Mouse (Mus musculus) hindbrain, embryonic 12.5 days (tissue): ENCODE data around the gene Gm9803. TPM values are rescaled to one million over a fixed set of nuclear protein-coding genes. Genes with fewer than 3 reads are reported as not detected.

Experiments used
- ATAC-seq: fragments of 200-750 bp; cut with Nextera tagmentation; 2 replicates; pipeline ENCODE4 v1.8.0; 2017; ENCODE audit warnings: moderate TSS enrichment; ENCODE audit not compliant: low FRiP score
- H3K27ac ChIP-seq: fragments of 300-500 bp; sonication (generic); 2 replicates; pipeline ENCODE4 v1.5.1; 2016; ENCODE audit warnings: mild to moderate bottlenecking
- H3K27me3 ChIP-seq: fragments of 300-500 bp; sonication (generic); 2 replicates; pipeline ENCODE4 v1.6.1; 2016; ENCODE audit warnings: mild to moderate bottlenecking
- H3K36me3 ChIP-seq: fragments of 300-500 bp; sonication (generic); 2 replicates; pipeline ENCODE4 v1.6.1; 2016; ENCODE audit warnings: mild to moderate bottlenecking
- H3K4me1 ChIP-seq: fragments of 300-500 bp; sonication (generic); 2 replicates; pipeline ENCODE4 v1.6.1; 2016
- H3K4me2 ChIP-seq: fragments of 300-500 bp; sonication (generic); replicated peaks from 2 replicates; pipeline ENCODE4 v1.6.1; 2016; ENCODE audit warnings: mild to moderate bottlenecking
- H3K4me3 ChIP-seq: fragments of 300-500 bp; sonication (generic); 2 replicates; pipeline ENCODE4 v1.5.1; 2016; ENCODE audit warnings: mild to moderate bottlenecking
- H3K9ac ChIP-seq: fragments of 300-500 bp; sonication (generic); 2 replicates; pipeline ENCODE4 v1.6.1; 2016; ENCODE audit warnings: mild to moderate bottlenecking, moderate library complexity
- H3K9me3 ChIP-seq: fragments of 300-500 bp; sonication (generic); replicated peaks from 2 replicates; pipeline ENCODE4 v1.6.1; 2016; ENCODE audit warnings: mild to moderate bottlenecking
- WGBS: fragments of 180-500 bp; shearing (Covaris S2); methylation state at CpG from one replicate; pipeline ENCODE4 v1.1.7; 2016; 5-methylcytosine and 5-hydroxymethylcytosine counted together
- polyA plus RNA-seq: library from polyadenylated mRNA; unstranded; fragments of >200 nt; fragmentation: Nextera tagmentation; extraction: Ambion mirVana; gene quantifications from 2 replicates; pipeline ENCODE4 v1.2.1, GENCODE M21; 2016

Gene Gm9803
- polyA plus RNA-seq, 1 experiment from 2014 or later, result 22.2 TPM

GRCm38 (mm10) chr10:43518368-43518767 lies 5.5 kb upstream of the Gm9803 start:
- H3K36me3 ChIP-seq, result peaks cover 16% of the 10 kb centered on the region; the same call in 1 of the 2 replicates
- H3K4me2 ChIP-seq, result no peak overlapping the region
- ATAC-seq, result no peak
- no peak overlapping the region for H3K4me3 ChIP-seq
- no peaks in the 10 kb centered on the region for H3K27me3 ChIP-seq
- no peak overlapping the region for H3K9ac ChIP-seq
- H3K9me3 ChIP-seq, result no peaks in the 10 kb centered on the region
- no peak overlapping the region for H3K27ac ChIP-seq
- no peaks in the 10 kb centered on the region for H3K4me1 ChIP-seq
- WGBS, result 80% methylated on average over 11 of the region's 13 CpGs

GRCm38 (mm10) chr10:43519977-43520376 lies 3.9 kb upstream of the Gm9803 start:
- no peaks in the 10 kb centered on the region for H3K27me3 ChIP-seq
- H3K27ac ChIP-seq, result no peak overlapping the region
- no peak for ATAC-seq
- H3K36me3 ChIP-seq, result peaks cover 11% of the 10 kb centered on the region; the same call in 1 of the 2 replicates
- no peak overlapping the region for H3K9ac ChIP-seq
- WGBS, result 93% methylated on average over 2 of the region's 2 CpGs
- no peak overlapping the region for H3K4me2 ChIP-seq
- no peak overlapping the region for H3K4me3 ChIP-seq
- no peaks in the 10 kb centered on the region for H3K4me1 ChIP-seq
- H3K9me3 ChIP-seq, result no peaks in the 10 kb centered on the region

GRCm38 (mm10) chr10:43527283-43528269 lies 3.7 kb downstream of the Gm9803 start:
- H3K36me3 ChIP-seq, result peaks cover 50% of the 10 kb centered on the region
- WGBS, result 40% methylated on average over 15 of the region's 15 CpGs

GRCm38 (mm10) chr10:43534382-43534781 lies 10.5 kb downstream of the Gm9803 start:
- ATAC-seq, result no peak
- 88% methylated on average over 1 of the region's 1 CpGs for WGBS
- no peak overlapping the region for H3K9ac ChIP-seq
- H3K27me3 ChIP-seq, result no peaks in the 10 kb centered on the region
- no peaks in the 10 kb centered on the region for H3K9me3 ChIP-seq
- no peak overlapping the region for H3K4me3 ChIP-seq
- peaks cover 45% of the 10 kb centered on the region for H3K36me3 ChIP-seq
- no peak overlapping the region for H3K4me2 ChIP-seq
- H3K4me1 ChIP-seq, result peaks cover 5% of the 10 kb centered on the region
- H3K27ac ChIP-seq, result no peak overlapping the region

More at GRCm38 (mm10) chr10:43527283-43528269, 3.7 kb downstream of the Gm9803 start:
- H3K27ac ChIP-seq, result peak overlapping the region; percentile 87
- H3K4me2 ChIP-seq, result no peak overlapping the region
- no peak overlapping the region for H3K4me3 ChIP-seq
- H3K27me3 ChIP-seq, result no peaks in the 10 kb centered on the region
- peak; percentile 77 for ATAC-seq
- peaks cover 12% of the 10 kb centered on the region for H3K4me1 ChIP-seq
- H3K9me3 ChIP-seq, result no peaks in the 10 kb centered on the region
- peak overlapping the region; percentile 4; the same call in 1 of the 2 replicates for H3K9ac ChIP-seq

DNA sequence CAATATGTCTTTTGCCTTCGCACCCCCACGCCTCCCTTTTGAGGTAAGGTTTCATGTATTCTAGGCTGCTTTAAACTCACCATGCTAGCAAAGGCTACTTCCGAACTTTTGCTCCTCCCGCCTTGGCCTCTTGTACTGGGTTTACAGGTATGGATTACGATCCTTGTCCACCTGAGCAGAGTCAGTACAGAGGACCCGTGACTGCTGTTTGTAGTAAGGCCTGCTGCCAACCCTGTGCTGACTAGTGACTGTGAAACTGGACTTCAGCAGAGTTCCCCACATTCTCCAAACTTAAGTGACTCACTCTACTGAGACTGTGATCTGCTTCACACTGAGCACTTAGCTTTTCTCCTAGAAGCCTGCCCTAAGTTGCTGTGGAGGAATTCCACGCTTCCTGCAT lies 13.8 kb downstream of the Gm9803 start:
- Histone ChIP-seq H3K4me1 (peaks cover 14% of the 10 kb centered on the region), H3K27ac (no peak overlapping the region), H3K9ac (no peak overlapping the region), H3K9me3 (no peaks in the 10 kb centered on the region), H3K4me3 (no peak overlapping the region), H3K27me3 (no peaks in the 10 kb centered on the region), H3K36me3 (peaks cover 14% of the 10 kb centered on the region), H3K4me2 (no peak overlapping the region)
- 95% methylated on average over 7 of the region's 7 CpGs for WGBS
- no peak for ATAC-seq

- Histone ChIP-seq H3K9ac (no peak overlapping the region), H3K4me3 (no peak overlapping the region), H3K27ac (no peak overlapping the region), H3K4me1 (peaks cover 14% of the 10 kb centered on the region), H3K36me3 (peaks cover 9% of the 10 kb centered on the region), H3K27me3 (no peaks in the 10 kb centered on the region), H3K4me2 (no peak overlapping the region), H3K9me3 (no peaks in the 10 kb centered on the region)
- WGBS, result 92% methylated on average over 5 of the region's 5 CpGs
- no peak for ATAC-seq
Measured at GRCm38 (mm10) chr10:43538831-43539230, 14.9 kb downstream of the Gm9803 start.

DNA sequence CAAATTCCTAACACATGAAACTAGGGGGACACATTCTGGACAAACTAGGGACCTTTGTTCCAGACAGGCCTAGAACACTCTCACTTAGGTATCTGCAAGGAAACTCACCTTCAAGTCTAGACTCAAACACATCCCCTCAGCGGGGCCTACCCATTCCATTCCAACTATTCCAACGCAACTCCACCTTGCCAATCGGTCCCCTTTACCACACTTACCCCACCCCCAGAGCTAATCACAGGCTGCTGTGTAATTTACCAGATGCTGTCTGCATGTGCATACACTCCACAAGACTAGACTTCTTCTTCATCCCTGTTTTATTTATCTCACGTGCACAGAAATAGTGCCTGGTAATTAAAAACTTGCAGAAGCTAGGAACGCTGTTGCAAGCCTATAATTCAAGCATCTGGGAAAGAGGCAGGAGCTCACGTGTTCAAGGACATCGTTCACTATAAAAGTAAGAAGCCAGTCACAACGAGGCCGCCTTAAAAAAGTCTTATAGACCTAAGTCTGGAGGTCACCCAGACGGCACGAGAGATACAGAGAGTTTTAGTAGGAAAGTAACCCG lies 15.9 kb downstream of the Gm9803 start:
- H3K27me3 ChIP-seq, result no peaks in the 10 kb centered on the region
- no peaks in the 10 kb centered on the region for H3K9me3 ChIP-seq
- 26% methylated on average over 12 of the region's 12 CpGs for WGBS
- no peak overlapping the region for H3K27ac ChIP-seq
- H3K36me3 ChIP-seq, result peaks cover 9% of the 10 kb centered on the region
- H3K9ac ChIP-seq, result peak overlapping the region; percentile 94
- H3K4me1 ChIP-seq, result peaks cover 14% of the 10 kb centered on the region
- peak overlapping the region; percentile 85 for H3K4me3 ChIP-seq
- H3K4me2 ChIP-seq, result peak overlapping the region; percentile 67
- ATAC-seq, result no peak

DNA sequence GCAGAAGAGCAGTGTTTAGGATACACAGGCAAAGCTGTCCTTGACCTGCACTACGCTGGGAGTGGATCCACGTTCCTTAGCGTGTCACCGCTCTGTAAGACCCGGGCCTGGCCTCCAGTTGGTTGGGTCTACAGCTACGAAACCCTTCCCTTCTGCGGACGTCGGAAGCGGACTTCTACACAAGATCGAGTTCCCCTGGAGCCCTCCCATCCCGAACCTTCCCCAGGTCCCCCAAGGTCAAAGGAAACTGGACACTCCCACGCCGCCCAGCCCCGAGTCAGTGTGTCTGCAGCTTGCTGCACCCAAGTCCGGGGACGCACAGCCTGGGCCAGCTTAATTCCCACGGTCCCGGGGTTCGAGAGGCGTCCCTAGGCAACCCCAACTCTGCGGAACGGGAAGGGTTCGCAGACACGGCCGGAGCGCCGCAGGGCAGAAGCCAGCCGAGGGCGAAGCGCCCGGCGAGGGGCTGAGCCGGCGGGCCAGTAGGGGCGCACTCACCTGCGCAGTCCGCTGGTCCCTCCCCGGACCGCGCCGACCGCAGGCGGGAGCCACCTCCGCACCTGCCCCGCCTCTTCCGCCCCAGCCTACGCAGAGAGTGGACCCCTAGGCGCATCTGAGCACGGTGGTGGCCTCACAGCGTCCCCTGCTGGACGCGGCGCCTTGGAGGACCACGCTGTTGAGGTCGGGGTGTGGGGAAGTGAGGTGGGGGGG lies 16.7 kb downstream of the Gm9803 start, which contains the start of gene 1700021F05Rik:
Gene 1700021F05Rik, minus strand, starts transcription at position 553 of the 711 bp plus-strand sequence.
- Histone ChIP-seq H3K4me2 (peak within 1 kb of the TSS; percentile 67), H3K4me1 (peaks cover 14% of the 10 kb centered on the region), H3K9ac (peak within 1 kb of the TSS; percentile 94), H3K27ac (peak within 1 kb of the TSS; percentile 45; the same call in 1 of the 2 replicates), H3K36me3 (peaks cover 9% of the 10 kb centered on the region), H3K4me3 (peak within 1 kb of the TSS; percentile 85), H3K9me3 (no peaks in the 10 kb centered on the region), H3K27me3 (no peaks in the 10 kb centered on the region)
- peak; percentile 100 for ATAC-seq
- under 1% methylated on average over 52 of the region's 56 CpGs for WGBS

DNA sequence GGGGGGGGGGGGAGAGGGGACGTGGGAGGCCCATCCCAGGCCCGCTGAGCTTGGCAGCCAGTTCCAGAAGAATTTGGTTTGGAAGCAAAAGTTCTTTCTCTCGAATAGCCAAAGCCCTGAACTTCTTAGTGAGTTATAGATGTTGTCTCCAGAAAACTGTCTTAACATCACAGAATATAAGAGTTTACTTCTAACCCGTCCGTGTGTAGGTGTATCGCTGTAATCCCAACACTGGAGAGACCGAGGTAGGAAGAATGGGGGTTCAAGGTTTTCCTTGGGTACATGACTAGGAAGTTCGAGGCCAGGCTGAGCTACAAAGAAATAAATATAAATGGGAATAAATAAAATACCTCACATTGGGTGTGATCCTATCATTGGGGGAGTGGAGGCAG lies 17.3 kb downstream of the Gm9803 start:
- 49% methylated on average over 7 of the region's 8 CpGs for WGBS
- ATAC-seq, result peak; percentile 32; the same call in 1 of the 2 replicates
- peaks cover 14% of the 10 kb centered on the region for H3K4me1 ChIP-seq
- no peaks in the 10 kb centered on the region for H3K27me3 ChIP-seq
- H3K4me3 ChIP-seq, result peak overlapping the region; percentile 85
- no peaks in the 10 kb centered on the region for H3K9me3 ChIP-seq
- peak overlapping the region; percentile 94; the same call in 1 of the 2 replicates for H3K9ac ChIP-seq
- no peak overlapping the region for H3K27ac ChIP-seq
- H3K4me2 ChIP-seq, result peak overlapping the region; percentile 67
- H3K36me3 ChIP-seq, result peaks cover 4% of the 10 kb centered on the region

DNA sequence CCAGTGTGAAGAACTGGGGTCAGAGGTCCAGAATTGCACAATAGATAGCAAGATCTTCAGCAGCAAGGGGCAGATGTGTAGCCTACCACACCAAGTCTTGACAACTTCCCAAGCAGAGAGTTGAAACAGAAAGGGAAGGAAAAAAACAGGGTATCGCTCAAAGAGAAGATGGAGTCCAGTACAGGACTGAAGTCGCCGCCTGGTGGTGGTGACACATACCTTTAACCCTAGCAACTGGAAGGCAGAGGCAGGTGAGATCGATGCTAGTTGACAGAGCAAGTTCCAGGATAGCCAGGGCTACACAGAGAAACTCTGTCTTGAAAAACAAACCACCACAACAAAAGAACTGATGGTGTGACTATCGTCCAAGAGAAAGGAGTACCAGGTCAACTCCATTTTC lies 25.5 kb downstream of the Gm9803 start:
- Histone ChIP-seq H3K4me2 (no peak overlapping the region), H3K36me3 (no peaks in the 10 kb centered on the region), H3K9me3 (no peaks in the 10 kb centered on the region), H3K27ac (no peak overlapping the region), H3K9ac (no peak overlapping the region), H3K4me3 (no peak overlapping the region), H3K27me3 (no peaks in the 10 kb centered on the region), H3K4me1 (peaks cover 6% of the 10 kb centered on the region; the same call in 1 of the 2 replicates)
- WGBS, result 57% methylated on average over 5 of the region's 5 CpGs
- ATAC-seq, result no peak

DNA sequence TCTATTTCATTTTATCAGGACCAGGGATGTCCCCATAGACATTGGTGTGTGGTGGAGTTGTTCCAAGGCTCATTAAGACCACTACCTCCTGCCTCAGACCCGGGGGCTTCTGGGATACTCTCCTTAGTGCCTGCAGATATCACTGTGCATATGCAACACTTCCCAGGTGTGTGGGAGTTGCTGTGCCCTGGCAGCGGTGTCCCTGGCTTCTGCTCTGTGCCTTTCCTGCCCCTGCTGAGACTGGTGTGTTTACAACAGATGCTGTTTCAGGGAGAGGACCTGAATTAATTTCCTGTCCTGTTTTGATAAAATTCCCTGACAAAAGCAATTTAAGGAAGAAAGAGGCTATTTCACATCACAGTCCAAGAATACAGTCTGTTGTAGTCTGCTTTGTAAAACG lies 27.0 kb downstream of the Gm9803 start:
- H3K9ac ChIP-seq, result no peak overlapping the region
- no peak overlapping the region for H3K4me3 ChIP-seq
- no peak overlapping the region for H3K4me2 ChIP-seq
- H3K36me3 ChIP-seq, result no peaks in the 10 kb centered on the region
- no peak for ATAC-seq
- no peak overlapping the region for H3K27ac ChIP-seq
- H3K9me3 ChIP-seq, result no peaks in the 10 kb centered on the region
- H3K4me1 ChIP-seq, result peaks cover 6% of the 10 kb centered on the region; the same call in 1 of the 2 replicates
- H3K27me3 ChIP-seq, result no peaks in the 10 kb centered on the region
- 32% methylated on average over 3 of the region's 3 CpGs for WGBS

- Histone ChIP-seq H3K9ac (no peak overlapping the region), H3K27me3 (no peaks in the 10 kb centered on the region), H3K4me3 (no peak overlapping the region), H3K27ac (no peak overlapping the region), H3K36me3 (no peaks in the 10 kb centered on the region), H3K4me2 (no peak overlapping the region), H3K9me3 (no peaks in the 10 kb centered on the region), H3K4me1 (peaks cover 6% of the 10 kb centered on the region; the same call in 1 of the 2 replicates)
- ATAC-seq, result no peak
- 29% methylated on average over 3 of the region's 3 CpGs for WGBS
Measured at GRCm38 (mm10) chr10:43551388-43551787, 27.5 kb downstream of the Gm9803 start.
